Mouse (Mus musculus) frontal cortex, postnatal 14 days (tissue): ENCODE measurements around the gene Rac3.
"Not testable (repeated sequence)": the region's sequence is repeated elsewhere in the genome, so short reads cannot be mapped to it uniquely, and the experiment has no call there.

ENCODE experiments used
- DNase-seq, 2 experiments: peaks; one replicate each; pipeline ENCODE4 v3.0.0; 2022; ENCODE audit warnings: low spot score in 2 of 2

The Rac3 gene

DNA sequence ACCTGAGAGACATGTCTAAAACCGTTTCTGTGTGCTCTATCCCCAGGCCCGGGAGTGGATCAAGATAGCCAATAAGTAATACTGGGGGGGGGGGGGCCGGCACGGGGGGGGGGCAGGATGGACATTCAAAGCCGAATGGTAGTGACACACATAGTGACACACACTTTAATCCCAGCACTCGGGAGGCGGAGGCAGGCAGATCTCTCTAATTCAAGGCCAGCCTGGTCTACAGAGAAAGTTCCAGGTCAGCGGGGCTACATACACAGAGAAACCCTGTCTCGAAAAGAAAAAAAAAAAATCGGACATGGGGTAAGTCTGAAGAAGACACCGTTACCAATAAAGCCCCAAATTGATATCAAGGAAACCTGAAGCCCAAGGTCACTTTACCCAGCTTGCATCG, 6.3 kb downstream of the Rac3 start:
- DNase-seq: no peak

DNA sequence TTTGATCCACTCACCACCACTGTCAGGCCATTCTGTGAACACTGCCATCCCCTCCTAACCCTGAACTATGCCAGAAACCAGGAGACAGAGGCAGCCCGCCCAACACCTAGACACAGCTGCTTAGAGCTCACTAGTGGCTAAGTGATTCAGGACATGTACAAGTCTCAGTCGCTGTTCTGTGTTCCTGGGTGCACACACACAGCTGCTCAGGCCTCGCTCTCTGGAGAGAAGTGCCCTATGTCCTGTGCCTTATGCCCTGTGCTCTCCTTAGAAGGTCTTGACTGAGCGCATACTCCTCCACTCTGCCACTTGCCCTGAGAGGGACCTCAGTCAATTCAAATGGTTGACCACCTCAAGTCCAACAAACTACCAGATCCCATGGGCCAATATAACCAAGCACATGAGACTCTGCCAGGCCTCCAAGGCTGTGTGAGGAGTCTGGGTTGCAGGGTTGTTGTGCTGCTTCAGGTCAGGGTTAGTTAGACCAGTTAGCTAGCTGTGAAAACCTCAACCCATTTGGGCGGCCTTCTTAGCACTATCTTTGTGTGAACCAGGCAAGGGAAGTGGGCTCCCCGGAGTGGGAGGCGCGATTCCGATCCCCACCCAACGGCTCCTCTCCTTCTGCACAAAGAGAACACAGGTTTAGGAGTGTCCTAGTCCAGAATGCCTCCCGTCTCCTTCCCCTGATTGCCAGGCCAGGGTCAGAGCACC, 7.4 kb downstream of the Rac3 start:
- no peak for DNase-seq

DNA sequence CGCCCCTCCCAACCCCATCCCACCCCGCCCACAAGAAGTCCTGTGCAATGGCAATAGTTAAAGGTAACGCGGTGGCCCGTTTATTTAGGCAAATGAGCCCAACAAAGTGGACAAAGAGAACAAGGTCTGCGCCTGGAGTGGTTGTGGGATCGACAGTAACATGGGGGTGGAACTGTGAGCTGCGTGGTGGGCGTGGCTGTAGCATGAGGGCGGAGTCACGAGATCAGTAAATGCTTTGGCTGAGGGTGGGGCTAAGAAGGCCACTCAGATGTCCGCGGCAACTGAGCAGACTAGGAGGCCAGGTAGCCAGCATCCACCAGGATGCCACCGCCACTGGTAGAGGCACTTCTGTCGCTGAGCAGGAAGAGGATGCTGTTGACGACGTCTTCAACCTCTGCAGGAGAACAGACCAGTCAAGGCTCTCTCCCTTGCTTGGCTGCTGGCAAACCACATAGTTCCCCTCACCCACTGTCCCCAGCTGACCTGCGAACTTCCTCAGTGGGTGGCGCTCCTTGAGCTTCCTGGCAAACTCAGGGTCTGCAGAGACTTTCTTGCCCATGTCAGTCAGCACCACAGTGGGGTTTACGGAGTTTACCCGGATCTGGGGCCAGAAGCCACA, 8.3 kb downstream of the Rac3 start:
- not testable (repeated sequence) for DNase-seq

DNA sequence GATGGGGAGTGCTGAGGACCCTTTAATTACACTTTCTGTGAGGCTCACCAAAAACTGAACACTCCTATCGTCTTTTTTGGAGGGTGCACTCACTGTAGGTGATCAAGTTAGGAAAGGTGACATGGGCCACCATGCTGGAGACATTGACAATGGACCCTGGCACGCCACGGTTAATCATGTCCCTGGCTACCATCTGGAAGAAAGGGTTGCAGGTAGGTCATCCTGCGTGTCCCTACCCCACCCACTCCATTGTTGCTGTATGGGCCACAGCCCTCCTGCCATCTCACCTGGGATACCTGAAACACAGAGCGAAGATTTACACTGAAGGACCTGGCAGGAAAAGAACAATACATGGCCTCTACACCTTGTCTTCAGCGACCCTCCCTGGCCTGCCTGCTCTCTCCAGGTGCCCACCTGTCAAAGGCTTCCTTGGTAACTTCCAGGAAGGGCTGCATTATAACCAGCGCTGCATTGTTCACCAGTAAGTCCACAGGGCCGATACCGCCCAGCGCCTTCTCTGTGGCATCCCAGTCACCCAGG, 9.1 kb downstream of the Rac3 start:
- DNase-seq: no peak

DNA sequence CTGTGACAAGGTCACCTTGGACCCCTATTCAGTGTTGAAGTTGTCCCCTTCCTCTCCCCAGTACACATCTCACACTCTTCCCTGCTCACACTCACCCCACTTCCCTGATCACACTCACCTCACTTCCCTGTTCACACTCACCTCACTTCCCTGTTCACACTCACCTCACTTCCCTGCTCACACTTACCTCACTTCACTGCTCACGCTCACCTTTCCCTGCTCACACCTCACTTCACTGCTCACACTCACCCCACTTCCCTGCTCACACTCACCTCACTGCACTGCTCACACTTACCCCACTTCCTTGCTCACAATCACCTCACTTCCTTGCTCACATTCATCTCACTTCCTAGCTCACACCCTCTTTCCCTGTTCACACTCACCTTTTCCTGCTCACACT, 10.1 kb downstream of the Rac3 start:
- no peak for DNase-seq

DNA sequence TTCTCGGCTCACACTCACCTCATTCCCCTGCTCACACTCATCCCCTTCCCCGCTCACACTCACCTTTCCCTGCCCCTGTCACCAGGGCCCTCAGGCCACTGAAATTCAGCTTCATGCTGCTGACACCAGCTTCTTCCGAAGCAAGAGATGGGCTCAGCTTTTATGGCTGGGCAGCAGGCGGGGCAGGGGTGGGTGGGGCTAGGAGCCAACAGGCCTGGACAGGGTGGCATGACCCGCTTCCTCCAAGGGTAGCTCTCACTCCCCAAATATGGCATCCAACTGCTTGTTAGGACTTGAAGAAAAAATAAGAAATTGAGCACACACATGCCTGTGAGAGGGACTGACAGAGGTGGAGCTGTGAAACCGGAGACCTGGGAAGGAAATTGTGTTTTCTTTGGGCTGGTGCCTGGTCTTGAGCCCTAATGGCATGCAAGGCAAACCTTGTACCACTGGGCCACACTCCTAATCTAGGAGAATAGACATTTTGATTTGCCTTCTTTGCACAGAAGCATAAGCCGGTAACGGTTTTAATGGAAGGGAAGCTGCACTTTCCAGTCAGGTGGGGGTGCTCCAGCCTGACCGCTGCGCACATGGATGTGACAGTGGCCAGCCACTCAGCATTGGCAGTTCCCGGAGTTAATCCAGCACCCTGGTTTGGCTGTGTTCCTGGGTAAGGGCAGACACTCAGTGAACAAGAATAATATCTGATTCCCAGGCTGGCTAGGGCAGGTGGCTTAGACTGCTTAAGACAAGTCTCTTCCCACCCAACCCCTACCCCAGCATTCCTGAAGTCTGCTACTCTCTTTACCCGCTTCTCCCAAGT, 10.8 kb downstream of the Rac3 start, which contains the start of gene Cbr2:
TSS of gene Cbr2 (minus strand) at position 257 of the 823 bp plus-strand sequence.
- no peak for DNase-seq

DNA sequence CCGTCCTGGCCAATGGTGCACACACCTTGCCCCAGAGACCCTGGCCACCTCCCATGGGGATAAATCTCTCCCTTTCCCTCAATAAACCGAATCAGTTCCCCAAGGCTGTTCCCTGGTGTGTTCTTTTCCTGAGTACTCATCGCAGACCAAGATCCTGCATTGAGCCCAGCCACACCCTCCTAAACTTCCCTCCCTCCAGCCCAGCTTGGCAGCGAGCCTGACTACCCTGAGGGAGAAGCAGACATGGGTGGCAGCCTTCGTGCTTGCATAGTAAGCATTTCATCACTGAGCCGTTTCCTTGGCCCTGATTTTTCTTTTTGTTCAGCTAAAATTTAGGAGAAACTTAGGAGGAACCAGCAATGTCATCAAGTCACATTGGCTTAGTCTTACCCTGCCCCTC, 12.3 kb downstream of the Rac3 start:
- no peak for DNase-seq

DNA sequence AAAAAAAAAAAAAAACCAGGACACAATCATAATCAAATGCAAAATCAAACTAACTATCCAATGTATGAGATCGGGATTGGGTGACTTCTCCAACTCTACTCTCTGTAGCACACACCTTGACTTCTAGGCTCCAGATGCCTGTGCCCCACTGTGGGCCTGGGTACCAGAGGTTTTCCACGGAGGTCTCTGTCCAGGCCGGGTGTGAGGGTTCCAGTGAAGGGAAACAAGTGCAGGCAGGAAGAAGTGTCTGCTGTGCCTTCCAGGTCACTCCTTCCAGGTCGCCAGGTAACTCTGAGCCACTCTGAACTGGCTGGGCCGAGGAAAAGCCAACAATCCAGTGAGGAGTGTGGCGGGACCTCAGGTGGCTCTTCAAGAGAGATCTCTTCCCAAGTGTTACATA, 15.2 kb downstream of the Rac3 start:
- DNase-seq: no peak

DNA sequence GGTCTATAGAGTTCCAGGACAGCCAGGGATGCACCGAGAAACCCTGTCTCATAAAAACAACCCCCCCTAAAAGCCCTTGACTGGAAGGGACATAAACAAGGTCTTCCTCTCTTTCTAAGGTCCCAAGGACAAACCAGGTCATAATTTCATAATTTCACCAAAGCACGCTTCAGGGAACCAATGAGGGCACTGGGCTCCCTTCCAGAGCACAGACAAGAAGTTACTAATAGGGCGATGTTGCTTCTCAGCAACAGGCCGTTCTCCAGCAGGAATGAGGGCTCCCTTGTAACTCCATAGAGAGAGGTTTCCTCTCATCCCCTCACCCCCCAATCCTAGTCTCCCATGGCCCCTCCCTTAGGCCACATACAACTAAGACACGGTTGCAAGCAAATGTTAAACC, 19.7 kb downstream of the Rac3 start:
- DNase-seq: no peak

DNA sequence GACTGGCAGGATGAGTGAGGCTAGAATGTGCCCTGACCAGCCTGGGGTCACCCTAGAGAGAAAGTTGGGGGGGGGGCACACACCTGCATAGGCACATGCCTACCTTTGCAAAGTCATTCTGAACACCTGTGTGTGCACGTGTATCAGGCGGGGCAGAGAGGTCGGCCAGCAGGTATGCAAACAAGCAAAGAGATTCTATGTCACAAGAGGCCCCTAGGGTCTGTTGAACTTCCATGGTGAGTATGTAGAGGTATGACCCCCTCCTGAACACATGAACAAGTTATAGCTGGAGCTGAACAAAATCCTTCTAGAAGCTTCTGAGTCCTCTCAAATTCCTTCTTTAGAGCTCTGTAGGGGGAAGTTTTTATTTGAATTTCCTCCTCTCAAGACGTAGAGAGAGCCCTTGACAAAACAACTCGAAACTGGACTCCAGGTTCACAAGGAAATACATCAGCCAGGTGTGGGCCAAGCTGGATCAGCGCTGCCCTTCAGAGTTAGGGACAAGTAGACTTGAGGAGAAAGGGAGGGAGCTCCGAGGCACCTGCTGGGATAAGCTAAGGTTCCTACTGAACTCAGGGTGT, 22.9 kb downstream of the Rac3 start:
- DNase-seq: no peak

DNA sequence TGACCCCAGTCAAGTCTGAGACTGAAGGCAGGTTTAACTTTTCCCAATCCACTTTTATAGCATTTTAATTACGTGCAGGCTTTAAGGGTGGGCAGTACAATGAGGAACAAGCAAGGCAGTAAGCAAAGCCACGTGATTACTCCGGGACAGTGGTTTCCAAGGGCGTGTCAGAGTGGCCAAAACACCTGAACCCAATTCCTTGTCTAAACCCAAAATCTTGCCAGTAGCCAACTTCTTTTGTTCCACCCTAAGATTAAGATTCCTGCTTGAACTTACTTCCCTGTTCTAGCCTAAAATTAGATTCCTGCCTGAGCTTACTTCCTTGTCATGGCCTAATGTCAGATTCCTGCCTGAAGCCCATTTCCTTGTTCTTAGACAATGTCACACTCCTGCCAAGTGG, 26.7 kb downstream of the Rac3 start:
- no peak for DNase-seq

DNA sequence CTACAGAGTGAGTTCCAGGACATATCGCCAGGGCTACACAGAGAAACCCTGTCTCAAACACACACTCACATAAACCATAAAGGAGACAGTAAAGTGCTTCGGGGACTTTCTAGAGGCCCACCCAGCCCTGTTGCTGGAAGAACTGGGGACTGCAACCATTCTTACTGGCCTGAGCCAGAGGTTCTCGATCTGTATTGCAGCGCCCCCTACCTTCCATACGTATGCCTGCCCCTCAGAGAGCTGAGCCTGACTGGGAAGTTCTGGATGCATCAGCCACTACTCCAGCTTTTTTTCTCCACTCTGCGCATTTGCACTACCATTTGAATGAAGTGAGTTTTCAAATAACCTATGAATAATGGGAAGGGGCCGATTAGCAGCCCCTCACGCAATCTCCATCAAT, 28.2 kb downstream of the Rac3 start:
- DNase-seq: no peak

DNA sequence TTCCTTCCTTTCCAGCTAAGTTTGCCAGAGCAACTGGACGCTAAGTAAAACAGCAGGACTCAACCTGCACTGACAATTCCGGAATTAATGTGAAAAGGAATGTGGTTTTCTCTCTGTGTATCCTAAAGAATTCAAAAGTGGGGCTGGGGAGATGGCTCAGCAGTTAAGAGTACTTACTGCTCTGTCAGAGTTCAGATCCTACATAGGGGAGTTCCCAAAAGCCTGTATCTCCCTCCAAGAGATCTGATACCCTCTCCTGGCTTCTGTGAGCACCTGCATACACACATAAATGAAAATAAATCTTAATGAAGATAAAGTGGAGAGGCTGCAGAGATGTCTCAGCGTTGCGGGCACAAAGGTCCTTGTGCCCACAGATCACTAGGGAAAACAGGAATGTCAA, 30.3 kb downstream of the Rac3 start:
- no peak for DNase-seq

DNA sequence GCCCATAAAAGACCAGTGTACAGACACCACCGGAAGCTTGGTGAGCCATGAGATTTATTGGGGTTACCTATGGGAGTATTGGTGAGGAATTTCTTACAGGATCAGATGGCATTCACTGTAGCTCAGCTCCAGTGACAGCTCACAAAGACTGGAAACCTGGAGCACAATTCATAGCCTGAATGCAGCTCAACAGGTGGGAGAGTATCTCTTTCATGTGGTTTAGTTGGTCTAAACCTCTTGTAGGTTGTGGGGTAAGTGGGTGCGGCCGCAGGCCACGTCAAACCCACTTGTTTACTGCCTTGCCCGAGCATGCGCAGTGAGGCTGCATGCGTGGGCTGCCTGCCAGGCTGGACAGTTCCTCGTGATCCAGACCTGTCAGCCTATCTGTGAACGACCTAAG, 39.0 kb downstream of the Rac3 start:
- no peak for DNase-seq

DNA sequence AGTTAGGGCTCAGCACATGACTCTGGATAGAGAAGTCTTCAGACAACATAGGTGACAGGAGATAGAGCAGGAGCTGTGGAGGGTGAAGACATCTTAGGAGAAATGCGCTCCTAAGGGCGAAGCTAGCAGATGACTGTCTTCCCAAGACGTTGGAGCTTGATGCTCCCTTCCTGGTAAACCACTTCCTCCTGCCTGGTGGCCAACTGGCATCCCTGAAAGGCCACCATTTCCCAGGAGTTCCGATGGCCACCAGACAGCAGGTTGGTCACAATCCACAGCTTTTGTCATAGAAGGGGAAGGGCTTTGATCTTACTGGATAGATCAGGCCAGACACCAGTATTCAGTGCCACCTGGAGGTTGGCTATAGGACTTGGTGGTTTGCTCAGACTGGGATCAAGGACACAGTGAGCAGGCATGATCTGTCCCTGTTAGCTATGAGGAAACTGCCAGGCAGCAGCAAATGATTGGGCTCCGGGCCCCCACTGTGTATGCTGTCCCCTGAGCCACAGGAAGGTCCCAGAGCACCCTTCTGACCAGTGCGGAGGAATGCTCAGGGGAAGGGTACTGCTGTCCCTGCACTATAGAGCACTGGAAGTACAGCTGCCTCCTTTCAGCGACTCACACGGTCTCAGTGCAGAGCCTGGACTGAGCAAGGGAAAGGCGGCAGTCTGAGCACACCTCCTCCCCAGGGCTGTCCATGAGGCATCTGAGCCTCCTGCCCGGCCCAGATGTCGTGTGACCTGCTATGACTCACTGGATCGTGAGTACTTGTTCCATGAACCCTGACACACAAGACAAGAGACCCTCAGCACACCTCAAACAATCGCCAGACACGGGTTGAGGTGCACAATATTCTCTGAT, 40.8 kb downstream of the Rac3 start:
- no peak for DNase-seq

DNA sequence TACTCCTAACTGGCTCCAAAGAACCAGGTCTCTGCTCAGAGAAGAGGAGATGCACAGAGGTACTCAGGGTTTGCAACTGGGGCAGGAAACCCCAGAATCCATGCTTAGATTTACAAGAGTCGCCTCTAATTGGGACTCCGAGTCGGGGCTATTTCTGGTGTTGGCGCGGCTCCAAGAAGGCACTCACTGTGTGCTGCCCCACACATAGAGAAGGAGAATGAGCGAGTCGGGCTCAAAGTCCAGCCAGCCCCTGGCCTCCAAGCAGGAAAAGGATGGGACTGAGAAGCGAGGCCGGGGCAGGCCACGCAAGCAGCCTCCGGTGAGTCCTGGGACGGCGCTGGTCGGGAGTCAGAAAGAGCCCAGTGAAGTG, 41.4 kb downstream of the Rac3 start, which contains the start of gene Hmga1b:
TSS of gene Hmga1b (plus strand) at position 123 of the 370 bp plus-strand sequence.
- not testable (repeated sequence) for DNase-seq

DNA sequence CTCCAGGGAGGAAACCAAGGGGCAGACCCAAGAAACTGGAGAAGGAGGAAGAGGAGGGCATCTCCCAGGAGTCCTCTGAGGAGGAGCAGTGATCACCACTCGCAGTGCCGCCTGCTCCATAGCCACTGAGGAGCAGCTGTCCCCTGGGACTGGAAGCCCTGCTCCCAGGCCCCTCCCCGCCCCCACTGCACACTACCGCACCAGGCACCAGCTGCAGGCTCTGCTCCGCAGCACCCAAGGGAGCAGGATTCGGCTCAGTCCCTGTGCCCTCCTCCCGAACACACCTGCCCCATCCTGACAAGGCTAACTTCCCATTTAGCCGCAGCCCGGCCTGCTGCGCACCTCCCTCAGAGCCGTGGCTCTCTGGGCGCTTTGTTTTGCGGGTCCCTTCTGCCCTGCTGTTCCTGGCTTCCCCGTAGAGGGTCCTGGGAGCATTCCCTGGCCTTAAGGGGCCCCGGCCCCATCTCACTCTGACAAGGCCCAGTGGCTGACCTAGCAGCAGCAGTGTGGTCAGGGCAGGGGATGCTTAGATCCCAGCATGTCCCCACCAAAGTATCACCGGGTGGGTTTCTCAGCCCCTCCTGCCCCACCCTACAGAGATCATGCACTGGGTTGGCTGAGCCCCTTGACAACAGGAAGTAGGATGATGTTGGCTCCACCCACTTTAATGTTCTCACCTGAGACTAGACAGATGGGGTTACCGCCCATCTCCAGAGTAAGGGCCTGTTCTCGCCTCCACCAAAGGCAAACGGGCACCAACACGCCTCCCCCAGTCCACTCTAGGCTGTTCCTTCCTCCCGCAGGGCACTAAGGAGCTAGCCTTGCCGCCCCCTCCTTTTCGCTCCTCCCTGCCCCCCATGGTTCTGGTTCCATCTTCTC, 42.1 kb downstream of the Rac3 start:
- not testable (repeated sequence) for DNase-seq

DNA sequence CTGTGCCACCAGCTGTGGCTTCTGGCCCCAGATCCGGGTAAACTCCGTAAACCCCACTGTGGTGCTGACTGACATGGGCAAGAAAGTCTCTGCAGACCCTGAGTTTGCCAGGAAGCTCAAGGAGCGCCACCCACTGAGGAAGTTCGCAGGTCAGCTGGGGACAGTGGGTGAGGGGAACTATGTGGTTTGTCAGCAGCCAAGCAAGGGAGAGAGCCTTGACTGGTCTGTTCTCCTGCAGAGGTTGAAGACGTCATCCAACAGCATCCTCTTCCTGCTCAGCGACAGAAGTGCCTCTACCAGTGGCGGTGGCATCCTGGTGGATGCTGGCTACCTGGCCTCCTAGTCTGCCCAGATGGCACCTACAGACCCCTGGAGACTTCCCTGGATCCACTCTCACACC, 45.8 kb downstream of the Rac3 start:
- not testable (repeated sequence) for DNase-seq

DNA sequence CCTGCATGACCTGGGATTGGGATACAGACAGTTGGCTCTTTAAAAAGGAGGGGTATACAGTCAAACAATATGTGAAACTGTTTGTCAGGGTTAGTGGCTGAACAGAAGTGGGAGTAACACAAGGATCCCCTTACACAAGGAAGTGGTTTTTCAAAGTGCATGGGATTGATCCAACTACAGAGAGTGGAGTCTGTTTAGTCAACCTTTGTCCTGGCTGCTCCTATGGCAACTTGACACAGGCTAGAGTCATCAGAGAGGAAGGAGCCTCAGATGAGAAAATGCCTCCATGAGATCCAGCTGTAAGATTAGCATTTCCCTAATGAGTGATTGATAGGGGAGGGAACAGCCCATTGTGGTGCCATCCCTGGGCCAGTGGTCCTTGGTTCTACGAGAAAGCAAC, 46.9 kb downstream of the Rac3 start:
- no peak for DNase-seq

DNA sequence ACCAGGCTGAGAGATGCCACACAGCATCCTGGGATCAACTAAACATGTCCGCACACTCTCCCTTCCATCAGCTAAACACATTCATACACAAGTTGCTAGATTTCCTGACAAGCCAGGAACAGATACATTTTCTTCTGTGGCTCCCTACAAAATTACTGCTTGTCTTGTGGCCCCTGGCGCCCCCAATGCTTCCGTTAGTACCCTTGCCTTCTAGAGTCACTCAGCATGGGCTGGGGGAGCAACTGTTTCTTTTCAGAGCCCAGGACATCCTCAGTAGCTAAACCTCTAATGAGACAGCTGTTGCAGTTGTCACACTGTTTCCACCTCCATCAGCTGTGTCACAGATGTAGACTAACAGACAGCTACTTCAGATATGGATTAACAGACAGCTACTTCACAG, 51.5 kb downstream of the Rac3 start:
- DNase-seq: no peak
